Mouse (Mus musculus): ENCODE results near the gene Dlgap4. TPM values are rescaled to one million over a fixed set of nuclear protein-coding genes. Genes with fewer than 3 reads are reported as not detected.

Gene Dlgap4
- polyA plus RNA-seq, 2 experiments, result 94.1 to 100 TPM

DNA sequence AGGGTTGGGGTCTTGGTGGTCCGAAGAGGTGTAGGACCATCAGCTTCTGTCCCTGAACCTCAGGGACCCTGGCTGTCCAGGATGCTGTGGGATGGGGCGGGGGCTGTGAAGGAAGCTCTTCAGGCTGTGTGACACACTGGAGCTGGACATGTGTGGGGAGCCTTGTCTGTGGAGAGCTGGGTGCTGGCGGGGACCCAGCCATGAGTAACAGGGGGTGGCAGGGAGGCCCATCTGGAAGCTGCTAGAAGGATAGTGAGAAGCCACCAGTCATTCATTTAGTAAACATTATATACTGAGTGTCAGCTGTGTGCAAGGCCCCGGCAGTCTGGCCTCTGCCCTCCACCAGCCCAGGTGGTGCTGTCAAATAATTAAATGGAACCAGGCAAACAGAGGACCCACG is 34.5 kb downstream of the Dlgap4 start:
- Histone ChIP-seq H3K27me3 (ENCODE audit: control insufficient read depth, insufficient read depth, low read length) (no peaks in the 10 kb centered on the region), H3K27ac (replicated peaks; ENCODE audit: low read depth, low read length) (no peak overlapping the region), H3K4me2 (replicated peaks; ENCODE audit: low read depth, low read length, severe bottlenecking) (no peak overlapping the region), H3K9ac (ENCODE audit: low read depth, low read length, severe bottlenecking) (no peak overlapping the region), H3K36me3 (ENCODE audit: control insufficient read depth, insufficient read depth, low read length) (no peaks in the 10 kb centered on the region), H3K4me1 (ENCODE audit: control insufficient read depth, insufficient read depth, low read length) (peaks cover 3% of the 10 kb centered on the region; the same call in 1 of the 2 replicates), H3K4me3 (replicated peaks; ENCODE audit: low read length) (no peak overlapping the region), H3K9me3 (ENCODE audit: control insufficient read depth, low read length) (no peaks in the 10 kb centered on the region)
- 51% methylated on average over 5 of the region's 5 CpGs for WGBS
- TF ChIP-seq POLR2A (IDR thresholded peaks at IDR 0.05; ENCODE audit: borderline replicate concordance, extremely low read depth, insufficient read depth, insufficient read length), result no peak
- DNase-seq (ENCODE audit: low spot score) (no peak), ATAC-seq (ENCODE audit: low FRiP score, low read depth) (no peak)

DNA sequence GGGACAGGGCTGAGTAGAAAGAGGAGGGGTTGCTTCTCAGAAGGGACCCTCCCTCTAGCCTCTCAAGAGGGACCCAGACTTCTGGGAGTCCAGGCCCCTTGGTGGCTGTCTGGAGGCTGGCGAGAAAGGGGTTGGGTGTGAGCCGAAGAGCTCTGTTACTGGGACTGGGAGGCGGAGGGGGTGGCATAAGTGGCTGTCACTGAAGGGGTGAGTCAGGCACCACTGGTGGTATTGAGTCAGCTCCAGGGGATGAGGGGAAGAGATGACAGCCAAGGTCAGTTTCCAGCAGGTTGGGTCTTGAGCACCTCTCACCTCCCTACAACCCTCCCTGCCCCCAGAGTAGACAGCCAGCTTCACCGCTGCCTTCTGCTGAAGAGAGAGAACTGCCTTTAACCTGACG is 35.9 kb downstream of the Dlgap4 start:
- no peak overlapping the region for H3K4me3 ChIP-seq (replicated peaks; ENCODE audit: low read length)
- no peak for DNase-seq (ENCODE audit: low spot score)
- H3K4me2 ChIP-seq (replicated peaks; ENCODE audit: low read depth, low read length, severe bottlenecking), result no peak overlapping the region
- H3K9ac ChIP-seq (ENCODE audit: low read depth, low read length, severe bottlenecking), result no peak overlapping the region
- H3K27ac ChIP-seq (replicated peaks; ENCODE audit: low read depth, low read length), result no peak overlapping the region
- no peaks in the 10 kb centered on the region for H3K27me3 ChIP-seq (ENCODE audit: control insufficient read depth, insufficient read depth, low read length)
- no peak for ATAC-seq (ENCODE audit: low FRiP score, low read depth)
- H3K9me3 ChIP-seq (ENCODE audit: control insufficient read depth, low read length), result no peaks in the 10 kb centered on the region
- 81% methylated on average over 4 of the region's 5 CpGs for WGBS
- H3K4me1 ChIP-seq (ENCODE audit: control insufficient read depth, insufficient read depth, low read length), result peaks cover 3% of the 10 kb centered on the region; the same call in 1 of the 2 replicates
- TF ChIP-seq POLR2A (IDR thresholded peaks at IDR 0.05; ENCODE audit: borderline replicate concordance, extremely low read depth, insufficient read depth, insufficient read length), result no peak
- H3K36me3 ChIP-seq (ENCODE audit: control insufficient read depth, insufficient read depth, low read length), result no peaks in the 10 kb centered on the region

DNA sequence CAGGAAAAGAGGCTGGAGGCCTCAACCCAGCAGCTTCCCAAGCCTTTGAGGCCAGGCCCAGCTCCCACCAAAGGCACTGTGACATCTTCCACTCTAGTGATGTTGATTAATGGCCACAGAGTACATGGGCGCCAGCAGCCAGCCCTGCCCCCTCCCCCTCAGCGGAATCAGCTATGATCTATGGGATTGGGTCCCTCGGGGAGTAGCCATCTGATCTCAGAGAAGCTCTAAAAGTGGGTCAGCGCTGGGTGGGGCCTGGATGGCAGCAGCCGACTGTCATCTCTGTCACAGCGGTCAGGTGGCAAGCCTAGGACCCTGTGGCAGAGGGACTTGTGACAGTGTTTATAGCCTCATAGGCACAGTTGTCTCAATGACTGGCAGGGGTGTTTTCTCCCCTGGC is 37.5 kb downstream of the Dlgap4 start:
- H3K4me1 ChIP-seq (ENCODE audit: control insufficient read depth, insufficient read depth, low read length), result no peaks in the 10 kb centered on the region
- H3K36me3 ChIP-seq (ENCODE audit: control insufficient read depth, insufficient read depth, low read length), result no peaks in the 10 kb centered on the region
- DNase-seq (ENCODE audit: low spot score), result no peak
- TF ChIP-seq POLR2A (IDR thresholded peaks at IDR 0.05; ENCODE audit: borderline replicate concordance, extremely low read depth, insufficient read depth, insufficient read length), result no peak
- H3K4me3 ChIP-seq (replicated peaks; ENCODE audit: low read length), result no peak overlapping the region
- no peaks in the 10 kb centered on the region for H3K9me3 ChIP-seq (ENCODE audit: control insufficient read depth, low read length)
- H3K27ac ChIP-seq (replicated peaks; ENCODE audit: low read depth, low read length), result no peak overlapping the region
- H3K9ac ChIP-seq (ENCODE audit: low read depth, low read length, severe bottlenecking), result no peak overlapping the region
- H3K27me3 ChIP-seq (ENCODE audit: control insufficient read depth, insufficient read depth, low read length), result no peaks in the 10 kb centered on the region
- H3K4me2 ChIP-seq (replicated peaks; ENCODE audit: low read depth, low read length, severe bottlenecking), result no peak overlapping the region
- ATAC-seq (ENCODE audit: low FRiP score, low read depth), result no peak
- WGBS, result 61% methylated on average over 6 of the region's 6 CpGs

DNA sequence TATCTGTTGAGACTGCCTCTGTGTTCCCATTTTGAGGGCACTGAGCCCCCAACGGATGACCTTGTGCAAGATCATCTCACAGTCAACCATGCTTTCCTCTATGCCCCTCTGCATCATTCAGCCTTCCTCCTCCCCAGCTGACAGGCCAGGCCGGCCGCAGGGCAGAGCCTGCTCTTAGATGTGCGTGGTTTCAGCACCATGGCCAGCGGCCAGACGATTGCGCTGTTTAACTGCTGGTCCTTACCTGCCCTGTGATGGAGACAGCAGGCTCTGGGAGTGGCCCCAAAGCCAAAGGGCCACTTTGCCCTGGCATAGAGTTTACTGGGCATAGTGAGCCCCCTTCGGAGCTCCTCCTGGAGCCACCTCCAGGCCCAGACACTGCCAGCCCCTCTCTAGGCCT is 39.3 kb downstream of the Dlgap4 start:
- ATAC-seq (ENCODE audit: low FRiP score, low read depth) (no peak), DNase-seq (ENCODE audit: low spot score) (peak; percentile 79)
- Histone ChIP-seq H3K4me1 (ENCODE audit: control insufficient read depth, insufficient read depth, low read length) (no peaks in the 10 kb centered on the region), H3K9ac (ENCODE audit: low read depth, low read length, severe bottlenecking) (no peak overlapping the region), H3K27me3 (ENCODE audit: control insufficient read depth, insufficient read depth, low read length) (no peaks in the 10 kb centered on the region), H3K27ac (replicated peaks; ENCODE audit: low read depth, low read length) (no peak overlapping the region), H3K4me2 (replicated peaks; ENCODE audit: low read depth, low read length, severe bottlenecking) (no peak overlapping the region), H3K36me3 (ENCODE audit: control insufficient read depth, insufficient read depth, low read length) (no peaks in the 10 kb centered on the region), H3K4me3 (replicated peaks; ENCODE audit: low read length) (no peak overlapping the region), H3K9me3 (ENCODE audit: control insufficient read depth, low read length) (no peaks in the 10 kb centered on the region)
- TF ChIP-seq POLR2A (IDR thresholded peaks at IDR 0.05; ENCODE audit: borderline replicate concordance, extremely low read depth, insufficient read depth, insufficient read length), result no peak
- WGBS, result 11% methylated on average over 8 of the region's 8 CpGs

DNA sequence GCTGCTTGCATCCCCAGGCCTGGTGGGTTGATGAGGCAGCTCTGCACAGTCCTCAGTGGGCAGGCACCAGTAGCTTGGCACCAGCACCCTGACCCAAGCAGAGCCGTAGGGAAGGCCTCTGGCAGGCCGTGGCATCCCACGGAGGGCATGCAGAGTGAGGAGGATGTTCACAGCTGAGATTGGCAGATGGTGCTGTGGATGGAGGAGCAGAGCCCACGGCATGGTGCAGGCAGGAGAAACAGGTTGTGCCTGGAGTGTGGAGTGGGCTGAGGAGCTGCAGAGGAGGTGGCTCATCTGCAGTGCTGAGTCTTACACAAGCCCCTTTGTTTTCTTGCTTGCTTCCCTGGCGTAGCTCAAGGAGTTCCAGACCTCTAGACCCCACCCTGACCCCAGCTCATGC is 40.6 kb downstream of the Dlgap4 start:
- 74% methylated on average over 5 of the region's 5 CpGs for whole genome bisulfite sequencing
- no peaks in the 10 kb centered on the region for H3K4me1 ChIP-seq (ENCODE audit: control insufficient read depth, insufficient read depth, low read length)
- H3K9me3 ChIP-seq (ENCODE audit: control insufficient read depth, low read length), result no peaks in the 10 kb centered on the region
- H3K4me3 ChIP-seq (replicated peaks; ENCODE audit: low read length), result no peak overlapping the region
- no peaks in the 10 kb centered on the region for H3K27me3 ChIP-seq (ENCODE audit: control insufficient read depth, insufficient read depth, low read length)
- no peaks in the 10 kb centered on the region for H3K36me3 ChIP-seq (ENCODE audit: control insufficient read depth, insufficient read depth, low read length)
- H3K4me2 ChIP-seq (replicated peaks; ENCODE audit: low read depth, low read length, severe bottlenecking), result no peak overlapping the region
- ATAC-seq (ENCODE audit: low FRiP score, low read depth) (no peak), DNase-seq (ENCODE audit: low spot score) (no peak)
- H3K9ac ChIP-seq (ENCODE audit: low read depth, low read length, severe bottlenecking), result no peak overlapping the region
- H3K27ac ChIP-seq (replicated peaks; ENCODE audit: low read depth, low read length), result no peak overlapping the region
- TF ChIP-seq POLR2A (IDR thresholded peaks at IDR 0.05; ENCODE audit: borderline replicate concordance, extremely low read depth, insufficient read depth, insufficient read length), result no peak

DNA sequence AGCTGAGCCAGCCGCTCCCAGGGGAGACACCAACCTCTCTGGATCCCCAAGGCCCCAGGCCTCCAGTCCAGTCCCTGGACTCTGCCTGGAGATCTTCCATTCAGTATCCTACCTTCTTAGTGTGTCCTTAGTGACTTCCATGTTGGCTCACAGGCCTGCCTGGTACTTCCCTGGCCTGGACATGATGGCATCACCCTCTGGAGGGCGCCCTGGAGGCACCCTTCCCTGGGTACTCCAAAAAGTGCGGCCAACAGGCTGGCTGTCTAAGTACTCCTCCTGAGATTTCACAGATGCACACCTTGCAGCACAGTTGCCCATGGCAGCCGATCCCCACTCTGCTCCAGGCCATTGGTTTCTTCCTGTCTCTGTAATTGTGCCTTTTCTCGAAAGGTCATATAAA is 42.1 kb downstream of the Dlgap4 start:
- no peak overlapping the region for H3K4me3 ChIP-seq (replicated peaks; ENCODE audit: low read length)
- ATAC-seq (ENCODE audit: low FRiP score, low read depth), result no peak
- H3K4me2 ChIP-seq (replicated peaks; ENCODE audit: low read depth, low read length, severe bottlenecking), result no peak overlapping the region
- H3K27me3 ChIP-seq (ENCODE audit: control insufficient read depth, insufficient read depth, low read length), result no peaks in the 10 kb centered on the region
- H3K27ac ChIP-seq (replicated peaks; ENCODE audit: low read depth, low read length), result no peak overlapping the region
- 59% methylated on average over 5 of the region's 5 CpGs for WGBS
- no peaks in the 10 kb centered on the region for H3K4me1 ChIP-seq (ENCODE audit: control insufficient read depth, insufficient read depth, low read length)
- no peaks in the 10 kb centered on the region for H3K9me3 ChIP-seq (ENCODE audit: control insufficient read depth, low read length)
- TF ChIP-seq POLR2A (IDR thresholded peaks at IDR 0.05; ENCODE audit: borderline replicate concordance, extremely low read depth, insufficient read depth, insufficient read length), result no peak
- no peak overlapping the region for H3K9ac ChIP-seq (ENCODE audit: low read depth, low read length, severe bottlenecking)
- DNase-seq (ENCODE audit: low spot score), result no peak
- no peaks in the 10 kb centered on the region for H3K36me3 ChIP-seq (ENCODE audit: control insufficient read depth, insufficient read depth, low read length)

All from limb, embryonic 14.5 days (tissue).